Mouse (Mus musculus): ENCODE results near the gene Mcrip2. TPM values are rescaled to one million over a fixed set of nuclear protein-coding genes. Genes with fewer than 3 reads are reported as not detected.
A peak's percentile ranks its signal among the peaks of the same experiment; 100 is the strongest.

The Mcrip2 gene
- total and polyA plus RNA-seq, 2 experiments from 2014 or later: 29.9 to 39.5 TPM

DNA sequence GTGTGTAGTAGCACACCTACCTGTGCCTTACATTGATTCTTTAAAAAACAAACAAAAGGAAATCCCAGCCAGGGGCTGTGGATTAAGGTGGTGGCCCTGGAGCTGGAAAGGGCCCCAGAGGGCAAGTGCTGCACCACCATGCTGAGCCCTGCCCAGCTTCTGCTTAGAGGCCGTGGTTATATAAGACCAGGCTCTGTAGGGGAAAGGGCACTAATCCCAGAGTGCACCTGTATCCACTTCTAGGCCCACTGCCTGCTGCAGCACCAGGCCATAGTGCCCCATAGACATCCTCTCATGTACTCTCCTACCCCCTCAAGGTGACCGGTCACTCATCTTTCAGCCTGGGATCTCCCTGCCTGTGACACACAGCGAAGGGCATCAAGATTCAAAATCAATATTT is 2.4 kb downstream of the Mcrip2 start:
- no peak overlapping the region for H3K4me3 ChIP-seq (ENCODE audit: low read depth, low read length)
- ATAC-seq (ENCODE audit: low FRiP score) (no peak), DNase-seq (ENCODE audit: low spot score) (no peak)
- peaks cover 9% of the 10 kb centered on the region; the same call in 1 of the 2 replicates for H3K36me3 ChIP-seq (ENCODE audit: insufficient read depth, low read length)
- H3K27ac ChIP-seq (ENCODE audit: low read depth, low read length): no peak overlapping the region
- no peaks in the 10 kb centered on the region for H3K9me3 ChIP-seq (ENCODE audit: low read length)
- no peak overlapping the region for H3K9ac ChIP-seq (replicated peaks; ENCODE audit: low read length, poor library complexity, severe bottlenecking)
- 89% methylated on average over 3 of the region's 3 CpGs for WGBS
- H3K4me1 ChIP-seq (ENCODE audit: insufficient read depth, low read length): peaks cover 10% of the 10 kb centered on the region; the same call in 1 of the 2 replicates
- H3K4me2 ChIP-seq (ENCODE audit: low read depth, low read length, poor library complexity, severe bottlenecking): no peak overlapping the region
- no peaks in the 10 kb centered on the region for H3K27me3 ChIP-seq (ENCODE audit: insufficient read depth, low read length)
- no peak for TF ChIP-seq CTCF (IDR thresholded peaks at IDR 0.05)

GRCm38 (mm10) chr17:25865288-25865687 is 3.3 kb downstream of the Mcrip2 start:
- Histone ChIP-seq H3K36me3 (ENCODE audit: insufficient read depth, low read length) (peaks cover 9% of the 10 kb centered on the region; the same call in 1 of the 2 replicates), H3K27me3 (ENCODE audit: insufficient read depth, low read length) (no peaks in the 10 kb centered on the region), H3K4me1 (ENCODE audit: insufficient read depth, low read length) (peaks cover 17% of the 10 kb centered on the region; the same call in 1 of the 2 replicates), H3K9ac (replicated peaks; ENCODE audit: low read length, poor library complexity, severe bottlenecking) (no peak overlapping the region), H3K9me3 (ENCODE audit: low read length) (no peaks in the 10 kb centered on the region), H3K4me3 (ENCODE audit: low read depth, low read length) (no peak overlapping the region), H3K27ac (ENCODE audit: low read depth, low read length) (no peak overlapping the region), H3K4me2 (ENCODE audit: low read depth, low read length, poor library complexity, severe bottlenecking) (no peak overlapping the region)
- DNase-seq (ENCODE audit: low spot score): no peak
- 88% methylated on average over 11 of the region's 11 CpGs for WGBS
- ATAC-seq (ENCODE audit: low FRiP score): no peak
- TF ChIP-seq CTCF (IDR thresholded peaks at IDR 0.05): no peak

GRCm38 (mm10) chr17:25864311-25864710 is 4.3 kb downstream of the Mcrip2 start:
- no peaks in the 10 kb centered on the region for H3K9me3 ChIP-seq (ENCODE audit: low read length)
- ATAC-seq (ENCODE audit: low FRiP score) (no peak), DNase-seq (ENCODE audit: low spot score) (no peak)
- no peaks in the 10 kb centered on the region for H3K27me3 ChIP-seq (ENCODE audit: insufficient read depth, low read length)
- H3K36me3 ChIP-seq (ENCODE audit: insufficient read depth, low read length): peaks cover 9% of the 10 kb centered on the region; the same call in 1 of the 2 replicates
- H3K27ac ChIP-seq (ENCODE audit: low read depth, low read length): no peak overlapping the region
- 96% methylated on average over 14 of the region's 14 CpGs for WGBS
- H3K9ac ChIP-seq (replicated peaks; ENCODE audit: low read length, poor library complexity, severe bottlenecking): no peak overlapping the region
- no peak overlapping the region for H3K4me3 ChIP-seq (ENCODE audit: low read depth, low read length)
- no peak overlapping the region for H3K4me2 ChIP-seq (ENCODE audit: low read depth, low read length, poor library complexity, severe bottlenecking)
- H3K4me1 ChIP-seq (ENCODE audit: insufficient read depth, low read length): peaks cover 17% of the 10 kb centered on the region; the same call in 1 of the 2 replicates
- TF ChIP-seq CTCF (IDR thresholded peaks at IDR 0.05): no peak

DNA sequence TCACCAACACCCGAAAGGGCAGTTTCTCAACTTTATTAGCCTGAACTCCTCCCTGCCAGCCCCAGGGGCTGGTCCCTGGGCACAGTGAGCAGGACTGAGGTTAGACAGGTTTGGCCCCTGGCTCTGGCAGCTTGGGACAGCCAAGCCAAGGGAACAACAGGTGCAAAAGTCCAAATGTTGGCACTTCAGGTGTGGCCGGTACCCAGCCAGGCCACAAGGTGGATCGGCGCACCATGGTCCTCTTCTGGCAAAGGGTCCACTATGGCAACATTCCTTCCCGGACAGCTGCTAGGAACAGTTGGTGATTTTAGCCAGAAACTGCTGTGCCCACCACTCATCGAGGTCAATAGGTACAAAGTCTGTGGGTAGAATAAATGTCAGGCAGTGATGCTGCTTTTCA is 4.9 kb downstream of the Mcrip2 start:
- DNase-seq (ENCODE audit: low spot score): no peak
- Histone ChIP-seq H3K27ac (ENCODE audit: low read depth, low read length) (no peak overlapping the region), H3K4me1 (ENCODE audit: insufficient read depth, low read length) (peaks cover 14% of the 10 kb centered on the region; the same call in 1 of the 2 replicates), H3K9ac (replicated peaks; ENCODE audit: low read length, poor library complexity, severe bottlenecking) (no peak overlapping the region), H3K4me3 (ENCODE audit: low read depth, low read length) (no peak overlapping the region), H3K36me3 (ENCODE audit: insufficient read depth, low read length) (peaks cover 9% of the 10 kb centered on the region; the same call in 1 of the 2 replicates), H3K27me3 (ENCODE audit: insufficient read depth, low read length) (no peaks in the 10 kb centered on the region), H3K4me2 (ENCODE audit: low read depth, low read length, poor library complexity, severe bottlenecking) (no peak overlapping the region), H3K9me3 (ENCODE audit: low read length) (no peaks in the 10 kb centered on the region)
- no peak for ATAC-seq (ENCODE audit: low FRiP score)
- 95% methylated on average over 6 of the region's 6 CpGs for WGBS
- TF ChIP-seq CTCF (IDR thresholded peaks at IDR 0.05): no peak; the same call in 1 of the 2 replicates

DNA sequence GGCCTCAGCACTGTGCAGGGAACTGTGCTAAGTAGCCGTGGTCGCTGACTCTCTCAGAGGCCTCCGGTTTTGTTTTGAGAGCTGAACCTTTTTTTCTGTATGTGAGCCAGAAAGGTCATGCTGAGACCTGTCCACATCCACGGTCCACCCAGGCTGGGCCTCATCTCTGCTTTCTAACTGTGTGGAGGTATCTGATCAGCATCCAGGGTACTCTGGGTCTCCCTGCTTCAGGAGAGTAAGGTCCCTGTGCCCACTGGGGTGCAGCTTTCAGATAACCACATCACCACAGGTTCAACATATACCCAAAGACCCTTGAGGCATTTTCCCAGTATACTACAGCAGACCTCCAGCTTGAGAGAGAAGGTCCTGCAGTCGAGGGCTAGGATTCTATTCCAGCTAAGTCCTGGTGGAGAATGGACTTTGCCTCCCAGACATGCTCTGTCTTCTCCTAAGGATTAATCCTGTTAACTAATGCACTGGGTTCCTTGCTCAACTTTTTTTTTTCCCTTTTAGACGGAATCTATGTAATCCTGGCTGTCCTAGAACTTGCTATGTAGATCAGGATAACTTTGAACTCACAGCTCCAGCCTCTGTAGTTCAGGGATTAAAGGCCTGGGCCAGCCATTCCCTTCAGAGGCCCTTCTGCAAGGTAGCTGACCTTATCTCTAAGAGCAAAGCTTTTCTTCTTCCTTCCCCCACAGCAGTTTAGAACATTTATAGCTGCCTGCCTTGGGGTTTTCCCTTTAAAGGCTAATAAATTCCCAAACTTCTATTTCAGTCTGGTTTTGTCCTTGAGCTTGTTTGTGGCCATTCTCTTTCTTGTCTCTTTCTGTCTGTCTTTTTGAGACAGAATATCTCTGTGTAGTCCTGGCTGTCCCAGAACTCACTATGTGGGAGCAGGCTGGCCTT is 6.6 kb downstream of the Mcrip2 start:
- Histone ChIP-seq H3K27me3 (ENCODE audit: insufficient read depth, low read length) (no peaks in the 10 kb centered on the region), H3K9me3 (ENCODE audit: low read length) (no peaks in the 10 kb centered on the region), H3K9ac (replicated peaks; ENCODE audit: low read length, poor library complexity, severe bottlenecking) (peak overlapping the region; percentile 76), H3K4me2 (ENCODE audit: low read depth, low read length, poor library complexity, severe bottlenecking) (peak overlapping the region; percentile 89), H3K4me3 (ENCODE audit: low read depth, low read length) (peak overlapping the region; percentile 61), H3K36me3 (ENCODE audit: insufficient read depth, low read length) (peaks cover 9% of the 10 kb centered on the region; the same call in 1 of the 2 replicates), H3K27ac (ENCODE audit: low read depth, low read length) (peak overlapping the region; percentile 85), H3K4me1 (ENCODE audit: insufficient read depth, low read length) (peaks cover 7% of the 10 kb centered on the region; the same call in 1 of the 2 replicates)
- ATAC-seq (ENCODE audit: low FRiP score) (peak; percentile 18), DNase-seq (ENCODE audit: low spot score) (no peak)
- TF ChIP-seq CTCF (IDR thresholded peaks at IDR 0.05): no peak
- WGBS: 7% methylated on average over 6 of the region's 6 CpGs
